In the genomic region with DNA sequence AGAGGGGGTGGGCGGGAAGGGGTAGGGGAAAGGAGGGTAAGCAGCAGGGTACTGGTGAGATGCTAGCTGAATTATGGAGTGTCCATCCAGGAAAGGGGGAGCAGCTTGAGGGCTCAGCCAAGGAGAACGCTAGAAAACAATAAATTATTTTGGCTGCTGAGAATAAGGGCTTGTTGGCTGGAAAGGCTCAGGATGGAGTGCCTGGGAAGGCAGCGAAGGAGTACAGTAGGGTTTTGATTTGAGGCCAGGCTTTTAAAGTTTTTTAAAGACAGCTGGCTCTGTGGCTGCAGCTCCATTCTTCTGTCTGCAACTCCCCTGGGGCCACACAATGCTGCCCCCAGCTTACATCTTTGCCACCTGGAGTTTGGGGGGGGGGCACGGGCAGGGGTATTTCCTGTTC, we compare ENCODE assay signal across 12 mouse cellular contexts. TPM values are rescaled to one million over a fixed set of nuclear protein-coding genes. Genes with fewer than 3 reads are reported as not detected.
DNase-seq lines count a peak whose midpoint lies in the region; ATAC-seq and TF ChIP-seq lines count a peak whose summit lies in the region.
"Had no signal": no experiment of that assay in that cellular context is flagged by ENCODE, and none has a peak within 500 bp of the region (broad histone marks: within the 10 kb centered on the region; RNA-seq: fewer than 3 reads in every experiment).

No protein-coding gene starts in this region.

- no peak overlapping the region for H3K4me3 ChIP-seq in forebrain, embryonic 14.5 days (ENCODE audit: low read depth, low read length)
- H3K4me3 ChIP-seq in forebrain, embryonic 15.5 days = no peak overlapping the region
- H3K4me3 ChIP-seq in kidney, postnatal 0 days (replicated peaks; ENCODE audit: low read depth, low read length) = no peak overlapping the region
- H3K4me3 ChIP-seq in limb, embryonic 10.5 days = no peak overlapping the region
- H3K4me3 ChIP-seq in neural tube, embryonic 13.5 days = no peak overlapping the region

- H3K9me3 ChIP-seq in forebrain, embryonic 14.5 days (replicated peaks; ENCODE audit: control insufficient read depth, low read length) = no peaks in the 10 kb centered on the region
- no peaks in the 10 kb centered on the region for H3K9me3 ChIP-seq in forebrain, embryonic 15.5 days
- H3K9me3 ChIP-seq in kidney, postnatal 0 days (replicated peaks; ENCODE audit: low read length) = no peaks in the 10 kb centered on the region
- no peaks in the 10 kb centered on the region for H3K9me3 ChIP-seq in limb, embryonic 10.5 days (replicated peaks)
- no peaks in the 10 kb centered on the region for H3K9me3 ChIP-seq in neural tube, embryonic 13.5 days

- H3K9ac ChIP-seq in forebrain, embryonic 14.5 days (ENCODE audit: low read length) = no peak overlapping the region
- H3K9ac ChIP-seq in forebrain, embryonic 15.5 days (replicated peaks) = no peak overlapping the region
- no peak overlapping the region for H3K9ac ChIP-seq in kidney, postnatal 0 days (ENCODE audit: low read depth, low read length)
- no peak overlapping the region for H3K9ac ChIP-seq in neural tube, embryonic 13.5 days

- 0 out of 2 replicates have a peak, but pooled peaks cover 4% of the 10 kb centered on the region for H3K4me1 ChIP-seq in forebrain, embryonic 14.5 days (ENCODE audit: control insufficient read depth, insufficient read depth, low read length)
- peaks cover 14% of the 10 kb centered on the region for H3K4me1 ChIP-seq in forebrain, embryonic 15.5 days
- 0 out of 2 replicates have a peak, but pooled peaks cover 3% of the 10 kb centered on the region for H3K4me1 ChIP-seq in kidney, postnatal 0 days (replicated peaks; ENCODE audit: insufficient read depth, low read length)
- H3K4me1 ChIP-seq in limb, embryonic 10.5 days = peaks cover 24% of the 10 kb centered on the region
- H3K4me1 ChIP-seq in neural tube, embryonic 13.5 days (replicated peaks) = peaks cover 31% of the 10 kb centered on the region

- no peaks in the 10 kb centered on the region for H3K36me3 ChIP-seq in forebrain, embryonic 14.5 days (ENCODE audit: control insufficient read depth, insufficient read depth, low read length)
- no peaks in the 10 kb centered on the region for H3K36me3 ChIP-seq in forebrain, embryonic 15.5 days
- H3K36me3 ChIP-seq in kidney, postnatal 0 days (ENCODE audit: insufficient read depth, low read length) = no peaks in the 10 kb centered on the region
- H3K36me3 ChIP-seq in limb, embryonic 10.5 days = no peaks in the 10 kb centered on the region
- H3K36me3 ChIP-seq in neural tube, embryonic 13.5 days = no peaks in the 10 kb centered on the region

- no peak for TF ChIP-seq CTCF in kidney, postnatal 0 days (IDR thresholded peaks at IDR 0.05; ENCODE audit: low read depth)

- 49% methylated on average over 4 of the region's 4 CpGs for WGBS in forebrain, embryonic 14.5 days
- 31% methylated on average over 4 of the region's 4 CpGs for WGBS in forebrain, embryonic 15.5 days
- WGBS in kidney, postnatal 0 days = 19% methylated on average over 4 of the region's 4 CpGs
- 59% methylated on average over 4 of the region's 4 CpGs for WGBS in limb, embryonic 10.5 days
- WGBS in neural tube, embryonic 13.5 days = 30% methylated on average over 4 of the region's 4 CpGs

- no peak for ATAC-seq in forebrain, embryonic 14.5 days
- ATAC-seq in forebrain, embryonic 15.5 days (replicated peaks) = no peak
- ATAC-seq in kidney, postnatal 0 days (replicated peaks; ENCODE audit: low FRiP score, low read depth) = no peak
- ATAC-seq in neural tube, embryonic 13.5 days (ENCODE audit: low read depth) = peak; percentile 59
- ATAC-seq: inflammation-experienced regulatory T-cells, adult 6 months had no signal

- no peak overlapping the region for H3K4me2 ChIP-seq in forebrain, embryonic 14.5 days (ENCODE audit: low read length)
- no peak overlapping the region; the same call in 1 of the 2 replicates for H3K4me2 ChIP-seq in forebrain, embryonic 15.5 days (replicated peaks)
- H3K4me2 ChIP-seq in kidney, postnatal 0 days (ENCODE audit: low read length) = peak overlapping the region; percentile 32; the same call in 1 of the 2 replicates
- peak overlapping the region; percentile 28; the same call in 1 of the 2 replicates for H3K4me2 ChIP-seq in neural tube, embryonic 13.5 days

- H3K27ac ChIP-seq in forebrain, embryonic 14.5 days (ENCODE audit: low read depth, low read length) = no peak overlapping the region
- no peak overlapping the region for H3K27ac ChIP-seq in forebrain, embryonic 15.5 days (replicated peaks)
- H3K27ac ChIP-seq in kidney, postnatal 0 days = no peak overlapping the region
- peak overlapping the region; percentile 30 for H3K27ac ChIP-seq in limb, embryonic 10.5 days
- peak overlapping the region; percentile 42; the same call in 1 of the 2 replicates for H3K27ac ChIP-seq in neural tube, embryonic 13.5 days (replicated peaks)

- peak; percentile 40 for DNase-seq in forebrain, embryonic 14.5 days (ENCODE audit: low spot score)
- peak; percentile 84 for DNase-seq in kidney, postnatal 0 days (ENCODE audit: low spot score)
- DNase-seq in kidney, adult 9 months = no peak
- DNase-seq in limb, embryonic 10.5 days (ENCODE audit: low spot score) = no peak
- no peak for DNase-seq in cerebellum, postnatal 14 days
- DNase-seq in cerebellum, adult 8-10 months = no peak
- DNase-seq: cerebellum, adult 18-20 months; left cerebral cortex, postnatal 4 days; right cerebral cortex, postnatal 14 days had no signal

- H3K27me3 ChIP-seq in forebrain, embryonic 14.5 days (replicated peaks; ENCODE audit: control insufficient read depth, insufficient read depth, low read length) = no peaks in the 10 kb centered on the region
- no peaks in the 10 kb centered on the region for H3K27me3 ChIP-seq in forebrain, embryonic 15.5 days
- no peaks in the 10 kb centered on the region for H3K27me3 ChIP-seq in kidney, postnatal 0 days (ENCODE audit: insufficient read depth, low read length)
- no peaks in the 10 kb centered on the region for H3K27me3 ChIP-seq in limb, embryonic 10.5 days (ENCODE audit: low read depth, poor library complexity, severe bottlenecking)
- H3K27me3 ChIP-seq in neural tube, embryonic 13.5 days = no peaks in the 10 kb centered on the region

RNA-seq across cellular contexts. Expression of gene Sdk1, which starts 44.0 kb away (rescaled TPM):
- polyA plus RNA-seq in forebrain, embryonic 14.5 days (2014; fragmentation: Nextera tagmentation; extraction: Ambion mirVana) = 1.1 and 1.2 TPM in 2 replicates
- polyA plus RNA-seq in forebrain, embryonic 15.5 days (2015; fragmentation: Nextera tagmentation; extraction: Ambion mirVana) = 1.5 TPM in 2 replicates
- polyA plus RNA-seq in kidney, postnatal 0 days (2015; fragmentation: Nextera tagmentation; extraction: Ambion mirVana) = 2.1 and 2.2 TPM in 2 replicates
- polyA plus RNA-seq in limb, embryonic 10.5 days (2016; fragmentation: Nextera tagmentation; extraction: Ambion mirVana) = 0.48 and 0.76 TPM in 2 replicates
- 3.8 and 4.3 TPM in 2 replicates for polyA plus RNA-seq in neural tube, embryonic 13.5 days (2015; fragmentation: Nextera tagmentation; extraction: Ambion mirVana)
- polyA plus RNA-seq: inflammation-experienced regulatory T-cells, adult 6 months had no signal

Comparison
In these comparisons a context has a peak if more than half of its experiments do, and no peak if none do; other contexts are left out.
1. DNase-seq: peak in forebrain, embryonic 14.5 days (single experiment) and kidney, postnatal 0 days (single experiment); none in kidney, adult 9 months (single experiment), limb, embryonic 10.5 days (single experiment), cerebellum, postnatal 14 days (0 of 2) and cerebellum, adult 8-10 months (single experiment).
2. H3K27ac ChIP-seq: peak in limb, embryonic 10.5 days (single experiment) and neural tube, embryonic 13.5 days (single experiment); none in forebrain, embryonic 14.5 days (single experiment), forebrain, embryonic 15.5 days (single experiment) and kidney, postnatal 0 days (single experiment).
3. H3K4me2 ChIP-seq: peak in kidney, postnatal 0 days (single experiment) and neural tube, embryonic 13.5 days (single experiment); none in forebrain, embryonic 14.5 days (single experiment) and forebrain, embryonic 15.5 days (single experiment).